Mouse (Mus musculus) cerebellum, adult 2 months (tissue): ENCODE data around the gene Fastkd5.

Source experiments
- CTCF ChIP-seq: fragments of 200-500 bp; IDR thresholded peaks from 2 replicates; pipeline ENCODE4 v1.5.1; 2011; ENCODE audit warnings: low read depth, mild to moderate bottlenecking, control low read depth, low read length, moderate library complexity, borderline replicate concordance; ENCODE audit not compliant: insufficient read depth
- POLR2A ChIP-seq: fragments of 200-500 bp; IDR thresholded peaks from 2 replicates; pipeline ENCODE4 v1.6.1; 2011; ENCODE audit warnings: low read length, control low read depth, borderline replicate concordance; ENCODE audit not compliant: insufficient read depth

- no peak for TF ChIP-seq CTCF
- no peak for TF ChIP-seq POLR2A
Measured at GRCm38 (mm10) chr2:130581201-130581600, 48.6 kb downstream of the Fastkd5 start.
